Mouse (Mus musculus): Measurements from ENCODE around the gene Osbp2. TPM values are rescaled to one million over a fixed set of nuclear protein-coding genes. Genes with fewer than 3 reads are reported as not detected.
A peak's percentile ranks its signal among the peaks of the same experiment; 100 is the strongest.

The Osbp2 gene
- polyA plus RNA-seq, 1 experiment from 2014 or later: 1.3 TPM

DNA sequence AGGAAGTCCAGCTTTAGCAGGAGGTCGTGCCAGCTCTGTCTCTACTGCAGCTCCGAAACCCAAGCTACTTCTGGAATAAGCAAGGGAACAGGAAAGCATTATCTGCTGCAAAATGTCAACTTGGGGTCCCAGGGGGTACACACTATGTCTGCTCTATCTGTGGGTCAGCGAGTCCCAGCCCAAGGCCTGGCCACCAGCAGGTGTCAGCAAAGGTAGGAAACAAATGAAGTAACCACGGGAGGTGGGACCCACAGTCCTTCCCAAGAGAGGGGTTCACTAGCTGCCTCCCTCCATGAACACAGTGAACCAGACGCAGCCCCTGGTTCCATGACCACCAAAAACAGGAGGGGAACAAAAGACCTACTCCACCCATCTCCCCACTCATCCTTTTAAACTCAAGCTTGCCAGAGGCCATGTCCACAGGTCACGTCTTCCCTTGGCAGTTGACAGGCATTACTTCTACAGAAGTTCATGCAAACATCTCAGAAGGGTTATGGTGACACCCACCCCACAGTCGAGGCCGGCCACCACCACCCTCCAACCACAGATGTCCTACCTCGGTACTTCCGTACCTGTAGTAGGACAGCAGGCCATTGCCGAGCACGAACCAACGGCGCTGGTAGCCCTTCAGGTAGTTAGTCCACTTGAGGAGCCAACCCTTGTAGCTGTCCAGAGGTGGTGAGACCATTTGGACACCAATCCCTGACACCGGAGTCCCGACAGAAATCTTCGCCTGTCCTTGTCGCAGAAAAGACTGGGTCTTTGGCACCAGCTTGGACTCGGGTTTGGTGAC lies 846 bp downstream of the Osbp2 start:
- Histone ChIP-seq H3K36me3 (no peaks in the 10 kb centered on the region), H3K27ac (replicated peaks) (no peak overlapping the region), H3K4me2 (replicated peaks) (peak overlapping the region; percentile 92), H3K9ac (no peak overlapping the region), H3K9me3 (replicated peaks) (no peaks in the 10 kb centered on the region), H3K27me3 (peaks cover 16% of the 10 kb centered on the region; the same call in 1 of the 2 replicates), H3K4me1 (peaks cover 12% of the 10 kb centered on the region), H3K4me3 (replicated peaks) (peak overlapping the region; percentile 53)
- WGBS: 73% methylated on average over 19 of the region's 19 CpGs
- ATAC-seq (ENCODE audit: insufficient number of reproducible peaks, low FRiP score, low TSS enrichment, low read depth): no peak

GRCm38 (mm10) chr11:3860361-3860760 lies 3.3 kb downstream of the Osbp2 start:
- no peak for ATAC-seq (ENCODE audit: insufficient number of reproducible peaks, low FRiP score, low TSS enrichment, low read depth)
- H3K4me3 ChIP-seq (replicated peaks): no peak overlapping the region
- no peak overlapping the region for H3K4me2 ChIP-seq (replicated peaks)
- H3K4me1 ChIP-seq: peaks cover 12% of the 10 kb centered on the region
- H3K36me3 ChIP-seq: no peaks in the 10 kb centered on the region
- H3K9ac ChIP-seq: no peak overlapping the region
- peaks cover 14% of the 10 kb centered on the region; the same call in 1 of the 2 replicates for H3K27me3 ChIP-seq
- H3K9me3 ChIP-seq (replicated peaks): no peaks in the 10 kb centered on the region
- whole genome bisulfite sequencing: 74% methylated on average over 4 of the region's 4 CpGs
- no peak overlapping the region for H3K27ac ChIP-seq (replicated peaks)

DNA sequence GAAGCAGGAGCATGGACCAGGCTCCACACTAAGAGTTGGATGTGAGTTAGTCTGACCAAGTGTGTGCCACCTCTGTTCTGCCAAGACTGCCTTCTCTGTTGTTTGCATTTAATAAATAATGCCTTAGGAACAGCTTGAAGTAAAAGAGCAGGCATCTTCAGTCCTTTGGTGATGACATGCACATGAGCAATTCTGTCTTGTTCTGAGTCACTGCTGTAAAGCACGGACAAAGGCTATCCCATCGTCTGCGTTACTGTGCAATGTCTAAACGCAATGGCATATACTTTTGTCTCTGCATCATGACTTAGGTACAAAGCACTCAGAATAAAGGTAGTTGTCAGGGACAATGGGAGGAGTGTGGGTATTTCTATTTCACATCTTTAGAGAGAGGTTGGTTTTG lies 3.9 kb downstream of the Osbp2 start:
- Histone ChIP-seq H3K27ac (replicated peaks) (no peak overlapping the region), H3K9ac (no peak overlapping the region), H3K27me3 (peaks cover 12% of the 10 kb centered on the region; the same call in 1 of the 2 replicates), H3K9me3 (replicated peaks) (no peaks in the 10 kb centered on the region), H3K4me2 (replicated peaks) (no peak overlapping the region), H3K4me1 (peaks cover 12% of the 10 kb centered on the region), H3K36me3 (no peaks in the 10 kb centered on the region), H3K4me3 (replicated peaks) (no peak overlapping the region)
- no peak for ATAC-seq (ENCODE audit: insufficient number of reproducible peaks, low FRiP score, low TSS enrichment, low read depth)
- WGBS: 87% methylated on average over 4 of the region's 4 CpGs

- Histone ChIP-seq H3K27ac (replicated peaks) (no peak overlapping the region), H3K4me3 (replicated peaks) (no peak overlapping the region), H3K9ac (no peak overlapping the region), H3K4me2 (replicated peaks) (no peak overlapping the region), H3K36me3 (no peaks in the 10 kb centered on the region), H3K27me3 (peaks cover 7% of the 10 kb centered on the region; the same call in 1 of the 2 replicates), H3K4me1 (no peaks in the 10 kb centered on the region; the same call in 1 of the 2 replicates), H3K9me3 (replicated peaks) (no peaks in the 10 kb centered on the region)
- 80% methylated on average over 5 of the region's 5 CpGs for WGBS
- ATAC-seq (ENCODE audit: insufficient number of reproducible peaks, low FRiP score, low TSS enrichment, low read depth): no peak
Measured at GRCm38 (mm10) chr11:3857902-3858301, 5.8 kb downstream of the Osbp2 start.

GRCm38 (mm10) chr11:3855846-3856245 lies 7.9 kb downstream of the Osbp2 start:
- H3K9ac ChIP-seq: no peak overlapping the region
- no peaks in the 10 kb centered on the region for H3K9me3 ChIP-seq (replicated peaks)
- no peaks in the 10 kb centered on the region for H3K27me3 ChIP-seq
- H3K4me3 ChIP-seq (replicated peaks): no peak overlapping the region
- ATAC-seq (ENCODE audit: insufficient number of reproducible peaks, low FRiP score, low TSS enrichment, low read depth): no peak
- no peak overlapping the region for H3K4me2 ChIP-seq (replicated peaks)
- no peaks in the 10 kb centered on the region for H3K36me3 ChIP-seq
- WGBS: 60% methylated on average over 5 of the region's 5 CpGs
- H3K4me1 ChIP-seq: no peaks in the 10 kb centered on the region; the same call in 1 of the 2 replicates
- H3K27ac ChIP-seq (replicated peaks): no peak overlapping the region

GRCm38 (mm10) chr11:3854156-3854555 lies 9.5 kb downstream of the Osbp2 start:
- no peaks in the 10 kb centered on the region for H3K36me3 ChIP-seq
- no peak overlapping the region for H3K4me2 ChIP-seq (replicated peaks)
- no peaks in the 10 kb centered on the region for H3K27me3 ChIP-seq
- H3K27ac ChIP-seq (replicated peaks): no peak overlapping the region
- H3K9ac ChIP-seq: no peak overlapping the region
- no peaks in the 10 kb centered on the region; the same call in 1 of the 2 replicates for H3K4me1 ChIP-seq
- WGBS: 82% methylated on average over 3 of the region's 3 CpGs
- H3K4me3 ChIP-seq (replicated peaks): no peak overlapping the region
- H3K9me3 ChIP-seq (replicated peaks): no peaks in the 10 kb centered on the region
- no peak for ATAC-seq (ENCODE audit: insufficient number of reproducible peaks, low FRiP score, low TSS enrichment, low read depth)

- H3K9ac ChIP-seq: no peak overlapping the region
- no peaks in the 10 kb centered on the region for H3K27me3 ChIP-seq
- no peak overlapping the region for H3K27ac ChIP-seq (replicated peaks)
- no peaks in the 10 kb centered on the region; the same call in 1 of the 2 replicates for H3K4me1 ChIP-seq
- no peaks in the 10 kb centered on the region for H3K9me3 ChIP-seq (replicated peaks)
- no peak overlapping the region for H3K4me3 ChIP-seq (replicated peaks)
- 31% methylated on average over 5 of the region's 5 CpGs for WGBS
- H3K36me3 ChIP-seq: no peaks in the 10 kb centered on the region
- H3K4me2 ChIP-seq (replicated peaks): no peak overlapping the region
- ATAC-seq (ENCODE audit: insufficient number of reproducible peaks, low FRiP score, low TSS enrichment, low read depth): no peak
Measured at GRCm38 (mm10) chr11:3853481-3854034, 10.1 kb downstream of the Osbp2 start.

DNA sequence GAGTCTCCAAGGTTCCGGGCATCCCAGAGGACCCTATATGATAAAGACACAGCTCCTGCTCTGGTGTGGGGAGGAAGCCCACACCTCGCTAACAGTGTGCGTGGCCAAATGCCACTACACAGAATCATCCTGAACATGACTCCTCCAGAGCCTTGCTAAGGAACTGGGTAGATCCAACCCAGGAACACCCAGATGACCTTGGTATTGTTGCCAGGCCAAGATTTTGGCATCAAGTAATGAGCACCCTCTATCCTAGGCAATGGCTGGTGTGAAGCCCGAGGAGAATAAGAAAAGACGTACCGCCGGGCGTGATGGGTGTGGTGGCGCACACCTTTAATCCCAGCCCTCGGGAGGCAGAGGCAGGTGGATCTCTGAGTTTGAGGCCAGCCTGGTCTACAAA lies 10.7 kb downstream of the Osbp2 start:
- Histone ChIP-seq H3K9ac (no peak overlapping the region), H3K36me3 (no peaks in the 10 kb centered on the region), H3K4me2 (replicated peaks) (no peak overlapping the region), H3K4me1 (no peaks in the 10 kb centered on the region; the same call in 1 of the 2 replicates), H3K27ac (replicated peaks) (no peak overlapping the region), H3K9me3 (replicated peaks) (no peaks in the 10 kb centered on the region), H3K4me3 (replicated peaks) (no peak overlapping the region), H3K27me3 (no peaks in the 10 kb centered on the region)
- WGBS: 96% methylated on average over 10 of the region's 10 CpGs
- ATAC-seq (ENCODE audit: insufficient number of reproducible peaks, low FRiP score, low TSS enrichment, low read depth): no peak

DNA sequence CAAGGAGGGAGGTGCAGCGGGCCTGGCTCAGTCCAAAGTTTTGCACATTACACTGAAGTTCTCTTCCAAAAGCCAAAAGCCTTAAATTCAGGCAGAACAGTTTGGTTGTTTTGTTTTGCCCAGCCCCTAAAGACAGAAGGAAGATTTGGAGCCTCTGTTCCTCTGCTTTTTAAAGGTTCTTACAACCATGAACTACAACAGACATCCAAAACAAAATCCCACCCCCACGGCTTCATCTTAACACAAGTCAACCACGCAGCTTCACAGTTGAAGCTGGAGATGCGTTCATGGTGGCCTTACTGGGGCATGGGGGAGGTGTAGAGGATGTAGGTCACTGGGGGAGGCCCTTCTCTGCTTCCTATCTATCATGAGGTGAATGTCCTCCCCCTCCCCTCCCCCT lies 11.8 kb downstream of the Osbp2 start:
- H3K27me3 ChIP-seq: no peaks in the 10 kb centered on the region
- H3K4me2 ChIP-seq (replicated peaks): no peak overlapping the region
- H3K27ac ChIP-seq (replicated peaks): no peak overlapping the region
- H3K9ac ChIP-seq: no peak overlapping the region
- 60% methylated on average over 4 of the region's 4 CpGs for WGBS
- H3K4me1 ChIP-seq: no peaks in the 10 kb centered on the region; the same call in 1 of the 2 replicates
- H3K9me3 ChIP-seq (replicated peaks): no peaks in the 10 kb centered on the region
- H3K4me3 ChIP-seq (replicated peaks): no peak overlapping the region
- ATAC-seq (ENCODE audit: insufficient number of reproducible peaks, low FRiP score, low TSS enrichment, low read depth): no peak
- H3K36me3 ChIP-seq: no peaks in the 10 kb centered on the region

GRCm38 (mm10) chr11:3850746-3851277 lies 12.9 kb downstream of the Osbp2 start:
- ATAC-seq (ENCODE audit: insufficient number of reproducible peaks, low FRiP score, low TSS enrichment, low read depth): no peak
- Histone ChIP-seq H3K27me3 (no peaks in the 10 kb centered on the region), H3K27ac (replicated peaks) (no peak overlapping the region), H3K4me1 (no peaks in the 10 kb centered on the region; the same call in 1 of the 2 replicates), H3K9me3 (replicated peaks) (no peaks in the 10 kb centered on the region), H3K4me3 (replicated peaks) (no peak overlapping the region), H3K9ac (no peak overlapping the region), H3K36me3 (no peaks in the 10 kb centered on the region), H3K4me2 (replicated peaks) (no peak overlapping the region)
- WGBS: 70% methylated on average over 5 of the region's 5 CpGs

- H3K27me3 ChIP-seq: no peaks in the 10 kb centered on the region
Measured at GRCm38 (mm10) chr11:3850315-3850614, 13.4 kb downstream of the Osbp2 start.

More at GRCm38 (mm10) chr11:3850315-3850614, 13.4 kb downstream of the Osbp2 start:
- WGBS: 74% methylated on average over 2 of the region's 2 CpGs
- ATAC-seq (ENCODE audit: insufficient number of reproducible peaks, low FRiP score, low TSS enrichment, low read depth): no peak
- Histone ChIP-seq H3K4me2 (replicated peaks) (no peak overlapping the region), H3K9ac (no peak overlapping the region), H3K27ac (replicated peaks) (no peak overlapping the region), H3K4me3 (replicated peaks) (no peak overlapping the region), H3K9me3 (replicated peaks) (no peaks in the 10 kb centered on the region), H3K36me3 (no peaks in the 10 kb centered on the region), H3K4me1 (no peaks in the 10 kb centered on the region; the same call in 1 of the 2 replicates)

All from embryonic facial prominence, embryonic 15.5 days (tissue).